Mouse (Mus musculus) right cerebral cortex, postnatal 14 days (tissue): ENCODE results near the gene Fam185a.

ENCODE experiments used
- DNase-seq: peaks from one replicate; pipeline ENCODE4 v3.0.0; 2022

The Fam185a gene

DNA sequence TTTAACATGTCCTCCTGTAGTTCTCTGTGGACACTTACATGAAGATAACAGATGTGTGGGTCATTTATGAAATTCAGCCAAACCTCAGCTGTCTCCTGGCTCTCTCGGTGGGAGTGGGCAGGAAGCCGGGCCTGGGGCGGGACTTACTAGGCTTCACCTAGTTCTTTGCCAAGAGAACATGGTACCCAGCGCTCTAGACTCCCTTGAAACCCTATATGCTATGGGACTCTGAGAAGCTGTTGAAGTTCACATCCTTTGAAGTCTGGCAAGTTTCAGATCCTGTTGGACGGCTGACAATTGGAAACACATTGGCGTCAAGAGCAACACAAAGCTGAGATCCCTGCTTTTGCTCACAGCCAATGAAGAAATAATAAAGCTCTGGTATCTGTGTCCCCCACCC is 71.6 kb downstream of the Fam185a start:
- DNase-seq: no peak

DNA sequence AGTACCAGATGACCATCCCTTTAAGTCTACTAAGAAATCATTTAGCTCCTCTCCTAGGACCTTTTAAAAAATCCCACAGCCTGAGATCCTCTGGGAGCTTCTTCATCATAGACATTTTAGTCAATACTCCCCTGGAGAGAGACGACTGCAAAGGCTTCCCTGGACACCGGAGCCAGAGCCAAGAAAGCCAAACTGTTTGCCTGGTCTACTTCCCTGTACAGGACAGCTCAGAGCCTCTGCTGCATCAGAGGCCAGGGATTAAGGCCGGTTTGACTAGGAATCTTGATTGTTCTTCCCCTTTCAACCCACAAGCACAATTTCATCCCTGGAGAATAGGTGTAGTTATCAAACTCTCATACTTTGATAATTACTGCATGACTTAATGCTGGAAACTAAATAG is 72.1 kb downstream of the Fam185a start:
- DNase-seq: no peak

DNA sequence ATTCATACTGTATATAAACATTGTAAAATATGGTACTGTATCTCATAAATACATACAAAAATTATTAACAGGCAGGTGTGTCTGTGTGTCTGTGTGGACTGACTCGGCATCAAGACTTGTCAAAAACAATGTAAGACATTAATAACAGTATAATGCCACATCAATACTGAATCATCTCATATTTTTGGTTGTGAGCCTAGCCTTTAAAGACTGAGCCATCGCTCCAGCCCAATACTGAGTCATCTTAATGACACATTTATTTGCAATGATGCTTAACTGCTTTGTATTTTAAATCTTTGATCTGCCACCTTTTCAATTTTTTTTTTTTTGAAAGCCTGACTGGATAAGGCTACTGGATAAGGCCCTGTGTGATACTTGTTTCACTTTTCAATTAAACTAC is 73.7 kb downstream of the Fam185a start:
- DNase-seq: no peak

DNA sequence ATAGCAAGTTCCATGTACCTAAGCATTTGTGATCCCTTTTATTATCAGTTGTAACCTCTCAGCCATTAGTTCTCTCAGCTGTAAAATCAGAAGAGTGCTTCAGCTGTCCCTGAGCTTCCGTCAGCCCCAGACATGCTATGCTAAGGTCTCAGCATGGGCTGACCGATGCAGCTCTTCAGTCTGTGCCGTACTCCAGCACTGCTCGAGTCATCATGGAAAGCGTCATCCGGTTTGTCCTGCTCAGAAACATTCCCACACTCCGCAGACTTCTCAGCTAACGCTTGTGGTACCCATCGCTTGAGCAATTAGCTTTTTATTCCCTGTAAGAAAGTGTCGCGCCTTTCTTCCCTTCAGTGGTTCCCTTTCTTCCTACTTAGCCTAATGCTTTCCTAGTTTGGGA is 74.2 kb downstream of the Fam185a start:
- no peak for DNase-seq

DNA sequence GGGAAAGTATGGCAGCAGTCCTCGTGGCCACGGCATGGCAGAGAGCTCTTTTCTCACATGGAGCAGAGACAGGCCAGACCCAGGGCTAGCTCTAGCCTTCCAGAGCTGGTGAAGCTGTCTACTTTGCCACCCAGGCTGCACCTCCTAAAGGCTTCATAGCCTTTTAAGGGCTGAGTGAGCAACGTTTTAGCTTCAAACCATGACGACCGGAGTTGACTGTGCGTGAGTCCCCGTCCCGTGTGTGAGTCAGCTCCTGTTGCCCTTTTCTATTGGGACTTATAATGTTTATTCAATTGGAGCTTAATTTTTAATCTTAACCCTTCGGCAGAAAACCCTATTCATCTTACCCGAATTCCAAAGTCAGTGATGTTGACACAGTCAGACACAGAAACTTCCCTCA is 75.4 kb downstream of the Fam185a start:
- no peak for DNase-seq

DNA sequence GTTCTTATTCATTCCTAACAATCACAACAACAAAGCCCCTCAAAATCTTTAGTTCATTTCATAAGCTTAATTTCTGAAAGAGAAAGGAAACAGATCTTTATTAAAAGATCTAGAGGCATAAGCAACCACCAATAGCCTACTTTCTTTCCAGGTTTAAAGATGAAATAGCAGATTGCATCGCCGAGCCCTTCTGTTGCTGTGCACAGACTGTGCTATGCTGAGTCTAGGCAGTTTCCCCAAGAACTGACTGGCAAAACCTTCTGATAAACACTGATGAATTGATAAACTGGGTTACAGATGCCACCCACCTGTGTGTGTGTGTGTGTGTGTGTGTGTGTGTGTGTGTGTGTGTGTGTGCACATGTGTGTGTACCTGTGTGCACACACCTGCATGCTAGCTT is 76.2 kb downstream of the Fam185a start:
- DNase-seq: no peak

DNA sequence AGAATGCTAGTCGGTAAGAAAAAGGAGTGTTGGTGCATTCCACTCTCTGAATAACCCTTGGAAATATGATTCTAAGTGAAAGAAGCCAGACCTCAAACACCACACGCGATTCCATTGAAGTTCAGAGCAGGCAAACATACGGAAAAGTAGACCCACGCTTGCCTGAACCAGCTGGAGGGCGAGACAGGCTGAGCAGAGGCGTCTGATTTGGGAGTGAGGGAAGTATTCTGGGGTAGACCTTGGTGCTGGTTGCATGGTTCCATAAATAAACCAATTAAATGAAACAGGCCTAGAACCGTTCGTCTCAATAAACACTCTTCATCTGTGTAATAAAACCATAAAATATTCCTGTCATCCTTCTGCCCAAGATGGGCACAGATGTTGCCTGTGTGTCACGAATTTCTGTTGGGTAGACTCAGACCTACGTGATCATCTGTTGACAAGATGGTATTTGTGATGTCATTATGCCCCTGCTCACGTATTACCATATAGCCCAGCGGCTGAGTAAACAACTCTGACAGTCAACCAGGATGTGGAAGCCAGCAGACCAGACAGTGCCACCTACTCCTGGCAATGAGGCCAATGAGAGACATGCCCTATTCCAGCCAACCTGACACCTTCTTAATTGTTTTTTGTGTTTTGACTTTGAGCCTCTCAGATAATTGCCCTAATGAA is 78.3 kb downstream of the Fam185a start:
- no peak for DNase-seq

DNA sequence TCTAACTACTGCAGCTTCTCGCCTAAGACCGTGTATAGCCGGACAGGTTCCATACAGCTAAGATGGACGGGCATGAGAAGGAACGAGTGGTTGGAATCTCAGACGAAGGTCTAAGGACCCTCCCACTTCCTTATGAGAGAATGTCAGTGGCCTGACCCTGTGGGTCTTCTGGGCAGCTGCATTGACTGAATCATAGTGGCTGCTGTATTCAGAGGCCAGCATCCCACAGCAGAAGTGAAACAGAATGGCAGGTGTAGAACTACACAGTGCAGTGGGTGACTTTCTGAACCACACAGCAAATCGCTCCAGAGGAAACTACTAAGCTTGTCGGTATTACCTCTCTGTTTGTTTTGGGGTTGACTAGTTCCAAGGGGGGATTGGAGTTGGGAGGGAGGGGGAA is 80.4 kb downstream of the Fam185a start:
- DNase-seq: no peak

DNA sequence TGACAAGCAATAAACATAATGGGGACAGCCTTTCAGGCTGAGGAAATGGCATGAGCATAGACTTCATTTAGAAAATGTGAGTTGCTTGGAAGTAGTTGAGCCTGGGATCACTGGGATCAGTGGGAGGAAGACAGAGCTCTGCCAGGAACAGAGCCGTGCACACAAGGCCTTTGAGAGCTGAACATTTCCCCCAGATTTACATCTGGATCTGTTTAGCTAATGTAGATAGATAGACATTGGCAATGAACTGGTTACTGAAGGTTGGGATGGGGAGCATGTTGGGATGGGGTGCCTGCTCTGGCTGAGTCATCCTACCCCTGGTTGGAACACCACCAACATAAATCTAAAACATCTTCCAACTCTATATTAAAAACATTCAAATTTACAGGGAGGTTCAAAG is 82.1 kb downstream of the Fam185a start:
- no peak for DNase-seq

DNA sequence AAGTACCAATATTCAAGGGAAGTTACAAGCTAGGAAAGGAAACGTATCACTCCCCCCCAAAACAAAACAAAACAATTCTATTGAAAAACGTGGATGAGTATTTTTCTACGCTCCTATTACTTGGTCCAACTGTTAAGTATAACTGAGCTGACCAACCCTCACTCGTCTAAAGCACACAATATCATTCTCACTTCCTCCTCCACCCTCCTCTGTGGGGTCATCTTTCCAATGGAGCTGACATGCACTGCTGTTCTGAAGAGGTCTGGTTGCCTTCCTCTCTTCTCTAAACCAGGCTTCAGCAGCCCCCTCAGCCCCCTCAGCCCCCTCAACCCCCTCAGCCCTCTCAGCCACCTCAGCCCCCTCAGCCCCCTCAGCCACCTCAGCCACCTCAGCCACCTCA is 85.0 kb downstream of the Fam185a start:
- no peak for DNase-seq

DNA sequence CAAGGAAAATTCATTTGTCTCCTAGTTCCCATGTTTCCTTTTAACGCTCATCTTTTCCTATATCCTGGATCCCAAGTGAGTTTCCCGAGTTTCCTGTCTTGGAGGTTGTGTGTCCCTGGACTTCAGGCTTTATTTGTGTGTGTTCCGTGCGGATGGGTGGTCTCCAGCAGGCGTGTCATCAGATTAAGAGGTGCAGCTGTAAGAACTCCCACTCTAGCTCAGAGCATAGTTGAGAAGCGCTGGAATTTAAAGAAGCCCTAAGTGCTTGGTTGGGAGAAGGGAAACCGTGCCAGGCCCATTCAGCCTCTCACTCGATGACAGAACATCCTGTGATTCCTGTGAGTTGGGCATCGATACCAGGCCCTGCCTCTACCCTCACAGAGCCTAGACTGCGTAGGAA is 88.6 kb downstream of the Fam185a start:
- DNase-seq: no peak

DNA sequence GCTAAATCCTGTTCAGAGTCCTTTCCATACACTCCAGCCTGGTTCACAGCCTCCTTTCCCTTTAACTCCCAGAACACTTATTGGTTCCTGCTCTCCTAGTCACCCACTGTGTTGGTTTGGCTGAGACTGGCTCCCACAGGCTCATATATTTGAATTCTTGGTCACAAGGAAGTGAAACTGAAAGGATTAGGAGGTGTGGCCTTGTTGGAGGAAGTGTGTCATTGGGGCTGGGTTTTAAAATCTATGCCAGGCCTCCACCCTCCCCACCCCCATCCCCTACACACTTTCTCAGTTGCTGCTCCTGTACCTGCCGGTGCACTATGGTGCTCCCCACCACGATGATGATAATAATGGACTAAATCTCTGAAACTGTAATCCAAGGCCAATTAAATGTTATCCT is 92.8 kb downstream of the Fam185a start:
- DNase-seq: no peak

DNA sequence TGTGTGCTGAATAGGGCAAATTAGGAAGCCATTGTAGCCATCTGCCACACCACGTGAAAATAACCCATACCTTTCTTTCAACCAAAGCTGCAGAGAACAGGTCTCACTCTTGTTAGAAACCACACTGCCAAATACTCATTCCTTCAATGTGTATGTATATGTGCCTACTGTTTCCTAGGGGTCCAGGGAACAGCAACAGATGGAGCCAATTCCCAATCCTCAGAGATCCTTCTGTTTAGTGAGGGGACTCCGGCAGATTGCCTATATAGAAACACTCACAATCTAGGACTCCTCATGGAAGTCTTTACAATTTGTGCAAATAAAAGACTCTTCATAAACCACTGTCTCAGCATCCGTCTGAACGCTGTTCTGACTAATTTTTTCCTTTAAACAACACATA is 93.4 kb downstream of the Fam185a start:
- DNase-seq: no peak

DNA sequence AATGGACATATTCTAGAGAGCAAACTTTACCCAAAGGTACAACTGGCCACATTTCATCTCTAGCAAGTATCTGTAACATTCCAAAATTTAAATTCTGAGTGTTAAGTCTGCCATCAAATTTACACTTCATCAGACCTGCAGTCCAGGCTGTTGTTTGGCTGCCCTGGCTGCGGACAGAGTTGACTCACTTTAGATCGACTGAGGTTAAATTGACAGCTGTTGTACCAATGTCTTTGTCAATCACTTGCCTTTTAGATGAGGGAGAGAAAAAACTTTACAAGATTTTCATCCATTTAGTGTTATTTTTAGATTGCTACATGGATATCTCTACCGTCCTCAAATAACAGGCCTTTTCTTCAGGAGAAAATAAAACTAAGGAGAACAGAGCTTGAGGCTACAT is 94.4 kb downstream of the Fam185a start:
- DNase-seq: no peak

DNA sequence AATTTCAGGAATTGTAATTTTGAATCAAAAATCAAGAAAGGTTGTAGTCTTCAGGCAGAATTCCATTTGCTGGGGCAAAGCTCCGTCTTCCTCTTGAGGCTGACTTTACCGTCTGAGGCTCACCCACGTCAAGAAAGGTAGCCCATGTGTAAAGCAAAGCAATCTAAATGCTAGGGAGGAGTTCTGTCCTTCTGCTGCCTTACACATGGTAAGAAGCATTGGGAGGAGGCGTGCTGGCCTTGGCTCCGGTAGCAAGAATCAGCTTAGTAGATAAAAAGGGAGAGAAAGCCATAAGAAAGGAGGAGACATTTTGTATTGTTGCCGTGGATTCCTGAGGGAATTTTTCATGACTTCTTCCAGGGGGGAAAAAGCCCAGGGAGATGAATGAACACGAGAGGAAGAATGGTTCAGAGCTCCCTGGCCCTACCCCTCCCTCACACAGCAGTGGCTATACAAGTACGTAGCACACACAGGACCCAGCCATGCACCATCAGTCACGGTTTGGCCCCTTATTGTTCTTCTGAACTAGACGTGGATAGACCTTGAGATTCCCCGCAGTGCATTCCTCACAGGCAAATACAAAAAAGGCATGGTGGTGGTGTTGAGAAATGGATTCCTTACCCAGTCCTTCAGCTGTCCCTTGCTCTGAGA is 102.2 kb downstream of the Fam185a start:
- no peak for DNase-seq

DNA sequence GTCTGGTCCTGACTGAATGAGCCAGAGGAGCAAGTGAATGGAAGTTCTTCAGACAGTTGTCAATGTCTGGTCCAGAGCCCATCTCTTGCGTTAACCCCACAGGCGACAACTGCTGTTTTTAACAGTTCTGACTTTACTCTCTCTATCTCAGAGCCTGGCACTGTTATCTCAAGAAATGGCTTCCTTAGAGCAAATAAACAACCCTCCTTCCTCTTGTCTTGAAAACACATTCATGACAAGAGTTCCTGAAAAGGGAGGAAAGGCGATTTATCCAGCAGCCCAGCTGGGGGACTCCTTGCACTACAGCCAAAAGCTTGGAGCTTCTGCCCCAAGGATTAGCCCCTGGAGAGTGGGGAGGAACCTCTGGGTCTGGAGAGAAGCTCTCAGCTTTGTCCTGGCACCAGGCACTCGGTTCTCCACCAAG is 102.7 kb downstream of the Fam185a start:
- DNase-seq: no peak

DNA sequence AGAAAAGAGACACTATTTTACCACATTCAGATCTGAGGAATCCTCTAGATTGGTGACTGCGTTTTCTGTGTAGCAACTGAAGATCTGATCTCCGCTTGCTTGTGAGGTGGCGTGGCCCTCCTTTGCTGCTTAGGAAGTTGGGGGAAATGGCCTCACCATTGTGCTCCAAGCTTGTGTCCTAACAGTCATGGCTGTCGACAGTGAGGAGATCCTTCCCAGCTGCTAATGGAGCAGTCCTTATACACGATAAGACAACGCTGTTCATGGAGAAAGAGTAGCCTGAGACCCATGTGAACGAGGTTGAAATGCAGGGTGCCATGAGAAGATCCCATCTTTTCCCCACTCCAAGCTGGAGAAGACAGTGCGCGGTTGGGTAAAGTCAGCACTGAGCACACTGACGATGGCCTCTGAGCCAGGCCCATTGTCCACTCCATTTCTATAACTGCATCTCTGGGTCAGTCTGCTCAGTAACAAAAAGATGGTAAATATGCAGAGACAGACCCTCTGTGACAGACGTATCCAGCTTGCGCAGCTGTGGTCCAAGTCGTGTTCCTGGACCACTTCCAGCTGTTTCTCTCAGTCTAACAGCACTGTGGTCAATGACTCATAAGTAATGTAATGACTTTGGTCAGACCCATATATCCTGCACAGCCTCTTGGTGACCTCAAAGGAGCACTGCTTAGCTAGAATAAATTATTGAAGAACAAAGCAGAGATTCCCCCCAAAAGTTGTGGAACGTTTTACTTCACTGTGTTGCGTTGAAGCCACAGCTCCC is 103.5 kb downstream of the Fam185a start:
- DNase-seq: no peak

DNA sequence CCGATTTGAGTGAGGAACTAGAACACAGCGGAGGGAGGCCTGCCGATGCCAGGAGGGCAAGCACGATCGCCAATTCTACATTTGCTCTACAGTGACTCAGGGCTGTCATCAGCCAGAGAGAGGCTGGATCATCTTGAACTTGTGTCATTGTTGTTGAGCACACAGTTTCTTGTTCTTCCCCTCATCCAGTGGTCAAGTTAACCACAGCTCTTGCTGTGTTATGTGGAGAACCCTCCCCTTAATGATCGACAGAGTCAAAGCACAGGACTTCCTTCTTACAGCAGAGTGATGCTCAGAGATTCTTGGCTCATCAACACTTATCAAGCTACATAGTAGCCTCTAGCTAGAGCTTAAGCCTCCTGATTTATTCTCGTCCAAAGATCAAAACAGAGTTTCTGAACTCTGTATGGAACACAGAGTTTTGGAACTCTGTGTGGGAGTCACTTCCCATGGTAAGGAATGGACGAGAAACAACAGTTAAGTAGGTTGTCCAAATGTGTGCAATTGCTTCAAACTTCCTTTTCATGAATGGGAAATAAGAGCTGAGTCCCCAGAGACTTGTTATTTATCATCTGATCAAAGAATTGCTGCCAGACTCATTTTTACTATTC is 104.5 kb downstream of the Fam185a start:
- no peak for DNase-seq
